Mouse (Mus musculus) granulocyte monocyte progenitor cell, adult 5-6 weeks (primary cell): Measurements from ENCODE around the gene Pnpla2. TPM values are rescaled to one million over a fixed set of nuclear protein-coding genes. Genes with fewer than 3 reads are reported as not detected.

Experiments used
- ATAC-seq: replicated peaks from 2 replicates; pipeline ENCODE4 v1.8.0; 2016; ENCODE audit warnings: mild to moderate bottlenecking, moderate TSS enrichment, inconsistent platforms; ENCODE audit not compliant: poor library complexity, severe bottlenecking
- total RNA-seq, 2 experiments: library from RNA; stranded (forward) in 1 of 2; stranded (reverse) in 1 of 2; fragments of 200-712, 200-1000 nt in 1 of 2; fragments of >200 nt in 1 of 2; fragmentation: Nextera tagmentation in 1 of 2; gene quantifications; 2 replicates each; pipeline ENCODE4 v1.2.3; 2014 to 2017

The Pnpla2 gene
- total RNA-seq, 2 experiments from 2014 or later: 35.1 to 97.0 TPM

DNA sequence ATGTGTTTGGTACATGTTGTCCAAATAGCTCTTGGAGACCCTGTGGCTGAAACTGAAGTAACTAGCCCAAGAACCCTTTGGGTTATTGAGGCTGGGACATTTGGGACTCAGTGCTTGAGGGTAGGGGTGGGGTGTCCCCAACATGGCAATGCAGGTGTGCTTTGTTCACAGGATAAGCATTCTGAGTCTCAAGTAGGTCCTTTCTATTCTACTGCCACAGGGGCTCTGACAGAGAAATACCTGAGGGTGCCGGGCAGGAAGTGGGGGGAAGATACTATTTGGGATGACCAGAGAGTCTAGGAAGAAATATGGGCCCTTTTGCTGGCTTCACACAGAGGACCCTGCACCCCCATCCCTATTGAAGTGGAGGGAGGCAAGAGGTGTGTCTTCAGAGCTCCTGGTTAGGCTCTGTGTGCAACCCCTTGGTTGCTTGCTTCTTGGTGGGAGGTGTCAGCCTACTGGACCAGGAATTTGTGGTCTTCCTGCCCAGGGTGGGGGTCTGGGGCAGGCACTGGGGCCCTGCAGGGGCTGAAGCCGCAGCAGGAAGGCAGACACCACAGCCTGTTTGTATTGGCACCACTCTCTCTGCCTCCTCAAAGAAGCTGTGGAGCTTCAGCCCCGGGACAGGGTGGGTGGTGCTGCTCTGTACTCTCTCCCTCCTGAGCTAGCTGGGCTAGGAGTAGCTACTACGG lies 22.7 kb downstream of the Pnpla2 start:
- no peak for ATAC-seq

GRCm38 (mm10) chr7:141478270-141478748 lies 23.3 kb downstream of the Pnpla2 start:
- ATAC-seq: no peak

DNA sequence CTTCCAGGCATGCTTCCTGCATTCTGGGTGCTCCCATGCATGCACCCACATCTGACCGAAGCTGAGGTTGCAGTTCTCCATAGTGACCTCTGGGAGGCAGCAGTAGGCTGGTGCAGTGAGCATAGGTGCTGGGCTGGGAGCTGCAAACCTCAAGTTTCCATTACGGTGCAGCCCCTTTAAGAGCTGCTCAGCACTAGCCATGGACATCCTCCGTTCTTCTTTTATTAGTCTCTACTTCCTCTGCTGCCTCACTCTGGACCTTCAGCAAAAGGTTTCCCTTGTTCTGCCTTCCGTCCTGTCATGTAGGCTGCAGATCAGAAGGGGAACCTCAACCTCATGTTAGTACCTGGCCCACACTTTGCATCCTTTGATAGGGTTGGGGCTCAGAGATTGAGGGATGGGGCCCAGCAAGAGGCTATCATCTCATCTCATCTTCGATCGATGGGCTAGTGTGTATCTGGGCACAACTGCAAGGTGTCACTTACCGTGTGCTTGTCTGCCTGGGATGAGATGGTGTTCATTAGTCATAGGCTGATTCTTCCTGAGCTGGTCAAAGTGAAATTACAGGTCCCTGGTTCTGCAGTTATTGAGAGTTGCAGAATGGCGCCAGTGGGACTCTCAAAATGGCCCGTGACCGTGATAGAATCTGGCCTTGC lies 26.0 kb downstream of the Pnpla2 start:
- peak; percentile 77 for ATAC-seq

GRCm38 (mm10) chr7:141481498-141482401 lies 26.8 kb downstream of the Pnpla2 start:
- ATAC-seq: peak; percentile 23

DNA sequence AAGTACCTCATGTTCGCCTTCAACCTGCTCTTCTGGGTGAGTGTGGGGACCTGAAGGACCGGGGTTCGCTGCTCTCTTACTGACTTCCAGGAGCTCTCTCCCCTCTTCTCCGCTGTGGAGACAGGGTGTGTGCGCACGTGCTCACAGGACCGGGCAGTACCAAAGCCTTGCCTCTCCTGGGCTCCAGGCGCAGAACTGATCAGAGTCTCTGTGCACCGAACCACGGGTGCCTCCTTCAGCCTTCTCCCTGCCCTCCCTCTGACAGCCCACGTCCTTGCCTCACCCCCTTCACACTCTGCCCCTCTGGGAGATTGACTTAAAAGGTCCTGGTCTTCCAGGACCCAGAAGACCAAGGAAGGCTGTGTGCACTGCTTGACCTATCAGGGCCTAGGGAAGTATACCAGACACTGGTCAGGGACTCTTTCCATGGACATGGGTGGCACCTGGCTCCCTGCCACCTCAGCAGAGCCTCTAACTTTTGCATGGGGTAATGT lies 27.6 kb downstream of the Pnpla2 start:
- no peak for ATAC-seq

- no peak for ATAC-seq
Measured at GRCm38 (mm10) chr7:141483114-141483653, 28.2 kb downstream of the Pnpla2 start.

DNA sequence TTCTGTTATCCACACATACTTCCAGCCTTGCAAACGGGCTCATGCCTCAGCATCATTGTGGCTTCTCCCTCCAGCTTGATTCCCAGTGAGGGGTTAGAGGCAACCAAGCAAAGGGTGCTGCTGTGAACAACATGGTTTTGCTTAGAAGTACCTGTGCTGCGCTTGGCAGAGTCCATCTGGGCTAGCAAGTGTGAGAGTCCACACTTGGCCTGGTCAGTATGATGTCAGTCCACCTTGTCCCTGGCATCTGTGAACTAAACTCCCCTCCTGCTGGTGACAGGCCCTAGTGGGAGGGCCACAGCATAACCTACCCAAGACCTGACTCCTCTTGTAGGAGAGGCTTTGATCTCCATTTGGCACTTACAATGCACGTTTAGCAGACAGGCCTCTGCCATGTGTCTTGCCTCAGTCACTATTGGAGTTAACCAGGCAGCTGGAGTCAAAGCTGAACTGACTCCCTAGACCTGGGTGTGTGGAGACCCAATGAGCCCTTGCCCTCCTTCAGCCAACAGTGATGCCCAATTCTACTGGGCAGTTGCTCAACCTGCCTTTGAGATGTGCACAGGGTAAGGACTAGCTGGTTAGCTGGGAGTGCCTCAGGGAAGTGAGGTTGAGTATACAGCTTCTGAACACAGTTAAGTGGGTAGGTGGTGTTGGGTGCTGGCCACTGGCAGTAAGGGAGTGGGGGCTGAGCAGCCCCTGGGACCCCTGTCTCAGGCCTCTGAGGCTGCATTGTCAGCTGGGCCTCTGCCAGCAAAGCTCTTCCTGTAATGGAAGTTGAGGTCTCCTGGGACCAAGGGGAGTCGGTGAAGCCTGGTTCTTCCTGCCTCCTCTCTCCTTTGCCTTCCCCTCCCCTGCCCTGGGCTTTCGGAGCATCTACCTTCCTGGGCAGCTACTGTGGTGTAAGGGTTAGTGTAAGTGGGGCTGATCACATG lies 29.5 kb downstream of the Pnpla2 start:
- no peak for ATAC-seq

GRCm38 (mm10) chr7:141485186-141485585 lies 30.2 kb downstream of the Pnpla2 start:
- no peak for ATAC-seq

GRCm38 (mm10) chr7:141485606-141486005 lies 30.6 kb downstream of the Pnpla2 start:
- no peak for ATAC-seq

GRCm38 (mm10) chr7:141486239-141486638 lies 31.2 kb downstream of the Pnpla2 start:
- ATAC-seq: no peak

DNA sequence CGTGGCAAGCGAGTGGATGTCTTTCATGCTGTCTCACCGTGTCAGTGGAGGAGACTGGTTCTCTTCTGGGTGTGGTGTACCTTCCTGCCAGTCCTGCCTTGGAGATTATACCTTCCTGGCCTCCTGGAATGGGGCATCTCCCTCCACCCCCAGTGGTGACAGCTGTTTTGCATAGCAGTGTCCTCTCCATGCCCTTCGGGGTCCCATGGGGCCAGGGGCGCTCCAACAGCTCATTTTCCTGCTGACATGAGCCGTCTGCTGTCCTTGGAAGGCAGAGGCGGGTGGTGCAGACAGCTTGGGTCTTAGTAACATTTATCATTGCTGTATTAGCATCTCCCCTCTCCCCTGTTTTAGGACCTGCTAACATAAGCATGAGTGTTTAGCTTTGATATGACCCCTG lies 32.1 kb downstream of the Pnpla2 start:
- ATAC-seq: no peak

GRCm38 (mm10) chr7:141491151-141491550 lies 36.2 kb downstream of the Pnpla2 start:
- no peak; the same call in 1 of the 2 replicates for ATAC-seq

DNA sequence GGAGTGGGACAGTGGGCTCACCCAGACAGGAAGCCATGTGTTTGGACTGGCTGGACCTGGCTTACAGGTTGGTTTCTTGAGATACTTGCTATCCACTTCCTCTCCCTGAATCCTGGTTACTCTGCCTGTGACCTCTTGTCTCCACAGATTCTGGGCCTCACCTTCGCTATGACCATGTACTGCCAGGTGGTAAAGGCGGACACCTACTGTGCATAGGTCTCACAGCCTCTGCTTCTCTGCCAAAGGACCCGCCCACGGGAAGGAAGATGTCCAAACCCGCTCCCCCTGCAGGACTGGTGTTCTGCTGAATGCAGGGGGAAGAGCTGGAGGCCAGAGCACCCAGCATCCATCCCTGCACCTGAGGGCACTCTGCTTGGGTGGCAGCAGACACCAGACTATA lies 37.7 kb downstream of the Pnpla2 start:
- ATAC-seq: no peak

- ATAC-seq: no peak
Measured at GRCm38 (mm10) chr7:141493729-141494128, 38.7 kb downstream of the Pnpla2 start.

- no peak for ATAC-seq
Measured at GRCm38 (mm10) chr7:141495379-141495778, 40.4 kb downstream of the Pnpla2 start.

DNA sequence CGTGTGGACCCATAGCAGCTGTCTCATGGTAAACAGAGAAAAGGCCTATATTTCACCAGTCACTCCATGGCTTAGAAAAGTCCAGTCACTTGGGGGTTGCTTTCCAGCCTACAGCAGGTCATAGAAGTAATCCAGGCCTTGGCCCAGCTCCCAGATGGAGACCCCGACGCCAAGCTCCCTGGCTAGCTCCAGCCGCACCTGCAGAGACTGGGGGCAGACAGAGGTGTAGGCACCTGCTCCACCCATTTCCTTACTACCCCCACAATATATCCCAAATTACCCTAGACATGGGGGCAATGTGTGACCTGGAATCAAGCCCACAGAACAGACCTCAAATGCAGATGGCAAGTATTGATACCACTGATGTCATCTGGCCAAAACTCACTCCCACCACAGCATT lies 40.9 kb downstream of the Pnpla2 start:
- ATAC-seq: no peak

DNA sequence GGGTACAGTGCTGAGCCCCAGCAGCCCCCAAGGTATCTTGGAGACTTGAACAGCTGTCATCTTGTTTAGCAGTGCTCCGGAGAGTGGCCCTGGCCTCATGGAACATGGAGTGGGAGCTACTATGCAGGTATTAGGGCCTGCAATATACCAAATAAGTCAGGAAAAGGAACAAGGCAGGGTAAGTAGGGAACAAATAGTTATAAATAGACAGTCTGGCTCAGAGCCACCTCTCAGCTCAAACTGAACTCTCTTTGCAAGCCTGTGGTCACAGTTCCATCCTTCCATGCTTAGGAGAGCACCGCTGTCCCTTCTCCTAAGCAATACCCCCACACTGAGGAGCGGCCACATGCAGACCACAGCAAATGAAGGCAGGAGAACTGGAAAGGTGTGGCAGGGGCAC lies 42.6 kb downstream of the Pnpla2 start:
- ATAC-seq: no peak

GRCm38 (mm10) chr7:141501820-141502555 lies 47.0 kb downstream of the Pnpla2 start:
- ATAC-seq: no peak

- ATAC-seq: no peak
Measured at GRCm38 (mm10) chr7:141502556-141502905, 47.5 kb downstream of the Pnpla2 start.
